Comparison of ENCODE assay signal across 22 mouse cellular contexts in genomic region chr19:60903139-60903538, GRCm38 (mm10). TPM values are rescaled to one million over a fixed set of nuclear protein-coding genes. Genes with fewer than 3 reads are reported as not detected.
DNase-seq lines count a peak whose midpoint lies in the region; ATAC-seq lines count a peak whose summit lies in the region.
"Had no signal": no experiment of that assay in that cellular context is flagged by ENCODE, and none has a peak within 500 bp of the region (broad histone marks: within the 10 kb centered on the region; RNA-seq: fewer than 3 reads in every experiment).

No protein-coding gene starts in this region.

- H3K4me2 ChIP-seq in heart, embryonic 11.5 days = no peak overlapping the region
- H3K4me2 ChIP-seq in embryonic facial prominence, embryonic 15.5 days (replicated peaks) = no peak overlapping the region
- H3K4me2 ChIP-seq in forebrain, embryonic 15.5 days (replicated peaks) = no peak overlapping the region
- H3K4me2 ChIP-seq: heart, embryonic 13.5 days; hindbrain, embryonic 12.5 days; hindbrain, embryonic 15.5 days had no signal

- H3K27me3 ChIP-seq in heart, embryonic 11.5 days (ENCODE audit: control insufficient read depth, insufficient read depth, low read length) = no peaks in the 10 kb centered on the region
- no peaks in the 10 kb centered on the region for H3K27me3 ChIP-seq in embryonic facial prominence, embryonic 15.5 days
- no peaks in the 10 kb centered on the region for H3K27me3 ChIP-seq in forebrain, embryonic 15.5 days
- H3K27me3 ChIP-seq: heart, embryonic 13.5 days; hindbrain, embryonic 12.5 days; hindbrain, embryonic 15.5 days had no signal

- 71% methylated on average over 1 of the region's 1 CpGs for WGBS in heart, embryonic 11.5 days (ENCODE audit: insufficient replicate concordance)
- 40% methylated on average over 1 of the region's 1 CpGs for WGBS in embryonic facial prominence, embryonic 15.5 days
- WGBS in forebrain, embryonic 15.5 days = 78% methylated on average over 1 of the region's 1 CpGs

- H3K9me3 ChIP-seq in heart, embryonic 11.5 days (replicated peaks; ENCODE audit: control insufficient read depth, low read length) = no peaks in the 10 kb centered on the region
- H3K9me3 ChIP-seq in embryonic facial prominence, embryonic 15.5 days (replicated peaks) = no peaks in the 10 kb centered on the region
- no peaks in the 10 kb centered on the region for H3K9me3 ChIP-seq in forebrain, embryonic 15.5 days
- H3K9me3 ChIP-seq: heart, embryonic 13.5 days; hindbrain, embryonic 12.5 days; hindbrain, embryonic 15.5 days had no signal

- peak; percentile 10 for DNase-seq in heart, adult 11 months
- DNase-seq in NIH3T3 (ENCODE audit: low read depth) = peak; percentile 16
- no peak for DNase-seq in cerebellum, adult 11 months
- DNase-seq: adrenal gland, postnatal 10 days; adrenal gland, postnatal 36 days; cerebellum, adult 2 months; cerebellum, adult 9-11 months; cerebellum, postnatal 25 days; gastrocnemius, postnatal 10 days; gastrocnemius, postnatal 36 days; heart, postnatal 14 days; kidney, adult 2 months had no signal

- no peak overlapping the region for H3K4me3 ChIP-seq in heart, embryonic 11.5 days (ENCODE audit: low read depth, low read length)
- no peak overlapping the region for H3K4me3 ChIP-seq in embryonic facial prominence, embryonic 15.5 days (replicated peaks)
- no peak overlapping the region for H3K4me3 ChIP-seq in forebrain, embryonic 15.5 days
- H3K4me3 ChIP-seq: heart, embryonic 13.5 days; hindbrain, embryonic 12.5 days; hindbrain, embryonic 15.5 days had no signal

- no peak overlapping the region for H3K9ac ChIP-seq in heart, embryonic 11.5 days (ENCODE audit: low read depth, low read length)
- H3K9ac ChIP-seq in embryonic facial prominence, embryonic 15.5 days = no peak overlapping the region
- H3K9ac ChIP-seq in forebrain, embryonic 15.5 days (replicated peaks) = no peak overlapping the region
- H3K9ac ChIP-seq: heart, embryonic 13.5 days; hindbrain, embryonic 12.5 days; hindbrain, embryonic 15.5 days had no signal

- H3K36me3 ChIP-seq in heart, embryonic 11.5 days (ENCODE audit: control insufficient read depth, insufficient read depth, low read length) = no peaks in the 10 kb centered on the region
- no peaks in the 10 kb centered on the region for H3K36me3 ChIP-seq in embryonic facial prominence, embryonic 15.5 days
- no peaks in the 10 kb centered on the region for H3K36me3 ChIP-seq in forebrain, embryonic 15.5 days
- H3K36me3 ChIP-seq: hindbrain, embryonic 12.5 days; hindbrain, embryonic 15.5 days had no signal

- no peak overlapping the region for H3K27ac ChIP-seq in heart, embryonic 11.5 days (ENCODE audit: low read depth, low read length)
- H3K27ac ChIP-seq in embryonic facial prominence, embryonic 15.5 days (replicated peaks) = peak overlapping the region; percentile 72
- H3K27ac ChIP-seq in forebrain, embryonic 15.5 days (replicated peaks) = no peak overlapping the region
- H3K27ac ChIP-seq: heart, embryonic 13.5 days; hindbrain, embryonic 12.5 days; hindbrain, embryonic 15.5 days had no signal

- ATAC-seq in heart, embryonic 11.5 days (replicated peaks; ENCODE audit: insufficient number of reproducible peaks, low FRiP score, low TSS enrichment) = no peak
- 0 out of 2 replicates have a peak, but pooled peaks have one; percentile 34 for ATAC-seq in embryonic facial prominence, embryonic 15.5 days (ENCODE audit: insufficient number of reproducible peaks, low FRiP score, low TSS enrichment, low read depth)
- ATAC-seq in forebrain, embryonic 15.5 days (replicated peaks) = no peak
- ATAC-seq: activated CD4-positive, CD25-positive, alpha-beta regulatory T cell, adult 4 months; CD4-positive, CD25-positive, alpha-beta regulatory T cell, adult 4 months; forebrain, embryonic 14.5 days; intestine, postnatal 0 days had no signal

- no peaks in the 10 kb centered on the region; the same call in 1 of the 2 replicates for H3K4me1 ChIP-seq in heart, embryonic 11.5 days (ENCODE audit: control insufficient read depth, insufficient read depth, low read length)
- peaks cover 23% of the 10 kb centered on the region for H3K4me1 ChIP-seq in embryonic facial prominence, embryonic 15.5 days
- no peaks in the 10 kb centered on the region for H3K4me1 ChIP-seq in forebrain, embryonic 15.5 days
- H3K4me1 ChIP-seq: hindbrain, embryonic 12.5 days; hindbrain, embryonic 15.5 days had no signal

RNA-seq across cellular contexts. Expression of gene Grk5, which starts 13.6 kb away (rescaled TPM):
- polyA plus RNA-seq in heart, embryonic 11.5 days (2014; fragmentation: Nextera tagmentation; extraction: Ambion mirVana) = 4.7 and 4.9 TPM in 2 replicates
- 2.1 and 2.8 TPM in 2 replicates for polyA plus RNA-seq in embryonic facial prominence, embryonic 15.5 days (2015; fragmentation: Nextera tagmentation; extraction: Ambion mirVana)
- polyA plus RNA-seq in forebrain, embryonic 15.5 days (2015; fragmentation: Nextera tagmentation; extraction: Ambion mirVana) = 2.1 and 2.7 TPM in 2 replicates

RNA-seq across cellular contexts. Expression of gene Prdx3, which starts 28.8 kb away (rescaled TPM):
- 205 and 208 TPM in 2 replicates for polyA plus RNA-seq in heart, embryonic 11.5 days (2014; fragmentation: Nextera tagmentation; extraction: Ambion mirVana)
- 92.5 and 95.7 TPM in 2 replicates for polyA plus RNA-seq in embryonic facial prominence, embryonic 15.5 days (2015; fragmentation: Nextera tagmentation; extraction: Ambion mirVana)
- polyA plus RNA-seq in forebrain, embryonic 15.5 days (2015; fragmentation: Nextera tagmentation; extraction: Ambion mirVana) = 71.1 and 72.9 TPM in 2 replicates

RNA-seq across cellular contexts. Expression of gene Sfxn4, which starts 41.9 kb away (rescaled TPM):
- polyA plus RNA-seq in heart, embryonic 11.5 days (2014; fragmentation: Nextera tagmentation; extraction: Ambion mirVana) = 6.9 and 7.3 TPM in 2 replicates
- 7.5 and 9.2 TPM in 2 replicates for polyA plus RNA-seq in embryonic facial prominence, embryonic 15.5 days (2015; fragmentation: Nextera tagmentation; extraction: Ambion mirVana)
- 10.2 and 10.6 TPM in 2 replicates for polyA plus RNA-seq in forebrain, embryonic 15.5 days (2015; fragmentation: Nextera tagmentation; extraction: Ambion mirVana)
